Mouse (Mus musculus) embryonic facial prominence, embryonic 14.5 days (tissue): Measurements from ENCODE around the gene Imp3. TPM values are rescaled to one million over a fixed set of nuclear protein-coding genes. Genes with fewer than 3 reads are reported as not detected.

ENCODE experiments used
- ATAC-seq: fragments of 200-750 bp; cut with Nextera tagmentation; 2 replicates; pipeline ENCODE4 v1.8.0; 2017; ENCODE audit warnings: low read depth, moderate number of reproducible peaks, moderate TSS enrichment
- DNase-seq: peaks from one replicate; pipeline ENCODE4 v3.0.0-alpha.2; 2015; ENCODE audit warnings: low spot score
- H3K27ac ChIP-seq: fragments of 300-500 bp; sonication (generic); replicated peaks from 2 replicates; pipeline ENCODE4 v1.5.1; 2014; ENCODE audit warnings: low read depth, mild to moderate bottlenecking, low read length, moderate library complexity
- H3K27me3 ChIP-seq: fragments of 300-500 bp; sonication (generic); replicated peaks from 2 replicates; pipeline ENCODE4 v1.6.1; 2014; ENCODE audit warnings: low read length; ENCODE audit not compliant: control insufficient read depth, insufficient read depth
- H3K36me3 ChIP-seq: fragments of 300-500 bp; sonication (generic); 2 replicates; pipeline ENCODE4 v1.6.1; 2014; ENCODE audit warnings: low read length, mixed read lengths; ENCODE audit not compliant: control insufficient read depth, insufficient read depth
- H3K4me1 ChIP-seq: fragments of 300-500 bp; sonication (generic); 2 replicates; pipeline ENCODE4 v1.6.1; 2014; ENCODE audit warnings: antibody characterized with exemption, low read length; ENCODE audit not compliant: control insufficient read depth, insufficient read depth
- H3K4me2 ChIP-seq: fragments of 300-500 bp; sonication (generic); 2 replicates; pipeline ENCODE4 v1.6.1; 2014; ENCODE audit warnings: low read depth, mild to moderate bottlenecking, low read length, moderate library complexity, mixed read lengths
- H3K4me3 ChIP-seq: fragments of 300-500 bp; sonication (generic); 2 replicates; pipeline ENCODE4 v1.5.1; 2014; ENCODE audit warnings: low read depth, mild to moderate bottlenecking, low read length
- H3K9ac ChIP-seq: fragments of 300-500 bp; sonication (generic); 2 replicates; pipeline ENCODE4 v1.6.1; 2014; ENCODE audit warnings: low read depth, mild to moderate bottlenecking, low read length, moderate library complexity, mixed read lengths
- H3K9me3 ChIP-seq: fragments of 300-500 bp; sonication (generic); 2 replicates; pipeline ENCODE4 v1.6.1; 2016; ENCODE audit warnings: low read length; ENCODE audit not compliant: control insufficient read depth
- whole genome bisulfite sequencing: fragments of 180-500 bp; shearing (Covaris S2); extraction: QIAGEN DNeasy Blood & Tissue Kit; methylation state at CpG from one replicate; pipeline ENCODE4 v1.1.7; 2014; 5-methylcytosine and 5-hydroxymethylcytosine counted together
- polyA plus RNA-seq: library from polyadenylated mRNA; unstranded; fragments of >200 nt; fragmentation: Nextera tagmentation; extraction: Ambion mirVana; gene quantifications from 2 replicates; pipeline ENCODE4 v1.2.1, GENCODE M21; 2014

Gene Imp3
- polyA plus RNA-seq, 1 experiment from 2014 or later = 78.0 TPM

DNA sequence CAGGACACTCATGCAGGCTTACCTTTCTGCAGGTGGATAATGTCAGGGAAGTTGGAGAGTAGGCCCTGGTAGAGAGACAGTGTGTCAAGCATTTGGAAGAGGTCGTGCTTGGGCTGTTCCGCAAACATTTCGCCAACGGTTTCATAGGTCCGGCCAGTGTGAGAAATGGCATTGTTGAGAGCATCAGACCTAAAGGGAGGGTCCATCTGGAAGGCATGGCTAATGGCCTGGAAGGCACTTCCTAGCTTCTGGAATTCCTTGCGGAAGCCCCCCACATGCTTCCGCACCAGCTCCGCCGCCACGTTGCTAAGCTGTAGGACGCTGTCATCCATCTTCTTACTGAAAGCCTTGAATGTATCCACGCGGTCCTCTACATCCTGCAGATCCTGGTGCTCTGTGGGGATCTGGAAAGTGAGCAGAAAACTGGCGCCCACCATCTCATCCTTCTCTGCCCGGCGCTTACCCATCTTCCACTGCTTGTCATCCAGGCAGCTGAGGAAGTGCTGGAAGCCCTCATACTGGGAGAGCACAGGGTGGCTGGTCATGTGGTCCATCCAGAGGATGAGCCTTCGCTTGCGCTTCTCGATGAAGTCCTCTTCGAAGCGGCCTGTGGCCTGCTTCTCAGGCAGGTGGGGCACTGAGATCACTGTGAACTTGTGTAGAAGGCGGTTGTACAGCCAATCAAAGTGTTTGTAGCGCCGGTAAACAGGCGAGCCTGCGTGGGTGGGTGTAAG, 11.8 kb upstream of the Imp3 start:
- WGBS = 87% methylated on average over 25 of the region's 26 CpGs
- Histone ChIP-seq H3K36me3 (peaks cover 31% of the 10 kb centered on the region), H3K4me3 (peak overlapping the region; percentile 39), H3K27ac (no peak overlapping the region), H3K9ac (peak overlapping the region; percentile 5; the same call in 1 of the 2 replicates), H3K4me2 (peak overlapping the region; percentile 93), H3K9me3 (0 out of 2 replicates have a peak, but pooled peaks cover 8% of the 10 kb centered on the region), H3K27me3 (no peaks in the 10 kb centered on the region), H3K4me1 (peaks cover 45% of the 10 kb centered on the region)
- ATAC-seq (no peak), DNase-seq (no peak)

DNA sequence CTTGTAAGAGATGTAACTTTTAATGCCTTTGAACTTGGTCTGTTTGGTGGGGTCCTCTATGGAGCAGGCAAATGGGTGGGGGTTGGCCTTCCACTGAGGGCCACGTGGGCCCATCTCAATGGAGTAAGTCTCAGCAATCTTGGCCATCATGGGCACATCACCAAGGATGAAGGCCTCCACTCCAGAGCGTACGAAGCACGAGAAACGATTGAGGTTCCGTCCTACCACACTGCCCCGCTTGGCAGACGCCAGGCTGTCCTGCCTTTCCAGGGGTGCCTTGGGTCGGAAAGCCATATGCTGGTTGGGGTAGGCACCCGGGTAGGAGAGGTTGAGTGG, 11.3 kb upstream of the Imp3 start:
- WGBS = 95% methylated on average over 10 of the region's 10 CpGs
- no peak for ATAC-seq
- peak overlapping the region; percentile 82; the same call in 1 of the 2 replicates for H3K9ac ChIP-seq
- no peak overlapping the region for H3K27ac ChIP-seq
- H3K4me2 ChIP-seq = peak overlapping the region; percentile 93
- no peak for DNase-seq
- H3K27me3 ChIP-seq = no peaks in the 10 kb centered on the region
- H3K4me3 ChIP-seq = peak overlapping the region; percentile 74; the same call in 1 of the 2 replicates
- H3K36me3 ChIP-seq = peaks cover 27% of the 10 kb centered on the region
- 0 out of 2 replicates have a peak, but pooled peaks cover 8% of the 10 kb centered on the region for H3K9me3 ChIP-seq
- H3K4me1 ChIP-seq = peaks cover 45% of the 10 kb centered on the region

DNA sequence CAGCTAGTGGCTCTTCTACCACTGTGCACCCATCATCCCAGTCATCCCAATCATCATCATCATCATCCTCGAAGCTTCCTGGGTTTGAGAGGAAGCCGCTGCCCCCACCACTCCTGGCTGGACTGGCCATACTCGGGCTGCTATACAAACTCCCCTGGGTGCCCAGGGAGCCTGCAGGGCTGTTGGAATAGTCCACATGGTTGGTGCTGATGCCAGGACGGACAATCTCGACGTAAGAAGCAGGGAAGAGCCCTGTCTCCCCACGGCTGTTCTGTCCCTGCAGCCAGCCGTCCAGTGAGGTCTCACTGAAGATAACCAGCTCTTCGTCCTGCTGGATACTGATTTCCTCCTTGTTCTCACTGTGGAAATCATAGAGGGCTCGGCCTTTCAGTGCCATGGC, 10.9 kb upstream of the Imp3 start:
- 81% methylated on average over 10 of the region's 10 CpGs for WGBS
- Histone ChIP-seq H3K27ac (peak overlapping the region; percentile 97), H3K27me3 (no peaks in the 10 kb centered on the region), H3K9ac (peak overlapping the region; percentile 82), H3K9me3 (0 out of 2 replicates have a peak, but pooled peaks cover 8% of the 10 kb centered on the region), H3K4me2 (peak overlapping the region; percentile 93), H3K36me3 (peaks cover 23% of the 10 kb centered on the region), H3K4me3 (peak overlapping the region; percentile 74), H3K4me1 (peaks cover 45% of the 10 kb centered on the region)
- ATAC-seq (no peak), DNase-seq (no peak)

DNA sequence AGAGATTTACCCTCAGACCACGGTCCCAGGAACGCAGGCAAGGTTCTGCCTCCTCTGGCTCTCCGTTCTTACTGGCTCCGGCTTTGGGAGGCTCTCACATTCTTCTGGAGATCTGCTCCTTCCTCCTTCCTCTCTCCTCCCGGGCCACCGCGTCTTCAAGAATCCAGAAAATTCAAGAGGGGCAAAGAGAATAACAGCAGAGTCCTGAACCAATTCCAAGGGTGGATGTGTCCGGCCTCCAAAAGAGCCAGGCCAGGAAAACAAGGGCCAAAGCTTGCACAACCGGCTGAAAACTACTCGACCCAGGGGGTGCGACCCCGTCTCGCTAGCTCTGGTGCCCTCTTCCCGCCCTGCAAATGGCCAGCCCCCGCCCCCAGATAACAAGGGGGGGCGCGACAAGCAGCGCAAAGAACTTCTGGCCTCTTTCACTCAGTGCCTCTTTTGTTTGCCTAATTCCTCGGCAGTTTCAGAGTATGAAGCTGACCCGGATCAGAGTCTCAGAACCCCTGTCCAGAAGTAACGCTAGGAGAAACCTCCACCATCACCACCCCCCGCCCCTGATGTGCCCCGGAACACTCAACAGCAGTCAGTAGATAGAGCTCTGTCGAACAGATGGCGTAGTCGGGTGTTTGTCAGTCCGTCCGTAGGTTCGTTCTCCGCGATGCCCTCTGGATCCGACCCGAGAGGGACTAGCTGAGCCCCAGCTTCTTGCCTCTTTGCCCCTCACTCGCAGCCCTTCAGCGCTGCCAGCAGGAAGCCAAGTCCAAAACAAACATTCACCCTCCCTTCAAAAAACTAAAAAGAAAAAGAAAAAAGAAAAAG, 9.9 kb upstream of the Imp3 start:
- ATAC-seq = peak; percentile 16
- Histone ChIP-seq H3K4me1 (peaks cover 45% of the 10 kb centered on the region), H3K9ac (peak overlapping the region; percentile 82), H3K27ac (peak overlapping the region; percentile 97), H3K36me3 (peaks cover 13% of the 10 kb centered on the region), H3K4me2 (peak overlapping the region; percentile 93), H3K9me3 (no peaks in the 10 kb centered on the region), H3K27me3 (no peaks in the 10 kb centered on the region), H3K4me3 (peak overlapping the region; percentile 74)
- DNase-seq = peak; percentile 63
- WGBS = 1% methylated on average over 35 of the region's 35 CpGs

DNA sequence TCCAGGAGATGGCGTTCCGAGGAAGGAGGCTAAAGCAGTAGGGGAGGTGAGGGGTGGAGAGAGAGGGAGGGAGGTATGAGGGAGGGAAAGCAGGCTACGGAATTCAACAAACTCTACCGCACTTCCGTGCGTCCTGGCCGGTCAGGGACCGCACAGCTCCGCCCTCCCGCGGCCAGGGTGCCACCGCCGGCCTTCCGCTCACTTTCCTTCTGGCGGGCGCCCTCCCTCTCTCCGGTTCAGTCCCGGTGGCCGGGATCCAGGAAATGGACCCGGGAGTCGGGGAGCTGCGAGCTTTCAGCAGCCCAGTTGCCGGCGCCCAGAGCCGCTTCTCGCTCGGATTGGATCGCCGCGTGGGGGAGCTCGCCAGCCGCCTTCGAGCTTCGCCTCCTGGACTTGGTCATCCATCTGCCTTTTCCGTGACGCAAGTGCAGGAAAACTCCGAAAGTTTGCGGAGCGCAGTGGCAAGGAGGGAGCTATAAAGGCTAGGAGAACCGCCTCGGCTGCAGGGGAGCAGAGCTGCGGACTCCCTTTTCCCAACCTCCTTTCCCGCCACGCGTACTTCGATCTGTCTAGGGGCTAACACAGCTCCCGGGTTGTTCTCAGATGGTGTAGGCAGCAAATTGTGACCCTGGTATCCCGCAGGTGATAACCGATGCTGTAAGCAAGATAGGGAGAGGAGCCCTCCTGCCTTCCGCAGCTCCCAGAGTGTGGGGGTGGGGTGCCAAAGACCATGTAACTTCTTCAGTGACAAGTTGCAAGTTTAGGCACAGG, 9.0 kb upstream of the Imp3 start, which contains the start of gene Snx33:
TSS of gene Snx33 (minus strand) at position 331 of the 771 bp plus-strand sequence.
- Histone ChIP-seq H3K4me2 (peak within 1 kb of the TSS; percentile 93), H3K9me3 (no peaks in the 10 kb centered on the region), H3K36me3 (peaks cover 9% of the 10 kb centered on the region; the same call in 1 of the 2 replicates), H3K9ac (peak within 1 kb of the TSS; percentile 82), H3K27me3 (no peaks in the 10 kb centered on the region), H3K27ac (peak within 1 kb of the TSS; percentile 97), H3K4me1 (peaks cover 38% of the 10 kb centered on the region), H3K4me3 (peak within 1 kb of the TSS; percentile 74)
- peak; percentile 90 for ATAC-seq
- WGBS = 2% methylated on average over 39 of the region's 50 CpGs
- DNase-seq = peak; percentile 95

DNA sequence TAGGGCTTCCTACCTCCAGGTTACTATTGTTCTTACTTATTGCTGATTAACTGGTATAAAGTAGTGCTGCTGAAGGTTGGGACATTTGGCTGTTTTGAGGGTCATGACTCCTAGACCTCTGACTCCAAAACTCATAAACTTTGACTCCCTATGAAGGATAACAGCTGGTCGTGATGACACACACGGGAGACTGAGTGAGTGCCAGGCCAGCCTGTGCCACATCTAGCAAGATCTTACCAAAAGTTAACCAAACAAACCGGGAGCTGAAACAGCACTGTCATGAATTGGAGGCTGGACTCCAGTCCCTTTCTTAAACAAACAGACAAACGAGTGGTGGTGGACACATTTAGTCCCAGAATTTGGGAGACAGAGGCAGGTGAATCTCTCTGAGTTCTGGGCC, 7.8 kb upstream of the Imp3 start:
- no peaks in the 10 kb centered on the region for H3K27me3 ChIP-seq
- ATAC-seq (no peak), DNase-seq (no peak)
- H3K4me2 ChIP-seq = no peak overlapping the region
- H3K36me3 ChIP-seq = peaks cover 9% of the 10 kb centered on the region; the same call in 1 of the 2 replicates
- no peaks in the 10 kb centered on the region for H3K9me3 ChIP-seq
- no peak overlapping the region for H3K9ac ChIP-seq
- H3K27ac ChIP-seq = no peak overlapping the region
- WGBS = 57% methylated on average over 4 of the region's 4 CpGs
- H3K4me1 ChIP-seq = peaks cover 26% of the 10 kb centered on the region
- H3K4me3 ChIP-seq = no peak overlapping the region

DNA sequence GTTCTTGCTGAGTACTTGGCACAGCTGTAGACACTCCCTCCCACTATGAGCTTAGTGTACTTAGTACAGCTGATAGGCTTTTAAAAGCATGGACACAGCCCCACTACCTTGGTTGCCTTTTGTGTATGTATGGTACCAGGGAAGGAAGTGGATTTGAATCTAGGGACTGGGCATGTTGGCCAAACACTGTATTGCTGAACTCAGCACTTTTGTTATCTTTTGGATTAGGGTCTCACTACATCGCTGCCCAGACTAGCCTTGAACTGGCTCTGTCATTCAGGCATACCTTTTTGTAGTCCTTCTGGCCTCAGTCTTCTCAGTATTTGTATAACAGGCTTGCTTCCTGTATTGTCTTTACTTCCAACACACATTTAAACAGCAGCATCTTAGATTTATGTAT, 6.7 kb upstream of the Imp3 start:
- Histone ChIP-seq H3K27ac (no peak overlapping the region), H3K4me1 (peaks cover 20% of the 10 kb centered on the region), H3K9ac (no peak overlapping the region), H3K36me3 (peaks cover 3% of the 10 kb centered on the region; the same call in 1 of the 2 replicates), H3K4me3 (no peak overlapping the region), H3K4me2 (no peak overlapping the region), H3K9me3 (no peaks in the 10 kb centered on the region), H3K27me3 (no peaks in the 10 kb centered on the region)
- DNase-seq = no peak
- 80% methylated on average over 1 of the region's 1 CpGs for WGBS
- no peak for ATAC-seq

DNA sequence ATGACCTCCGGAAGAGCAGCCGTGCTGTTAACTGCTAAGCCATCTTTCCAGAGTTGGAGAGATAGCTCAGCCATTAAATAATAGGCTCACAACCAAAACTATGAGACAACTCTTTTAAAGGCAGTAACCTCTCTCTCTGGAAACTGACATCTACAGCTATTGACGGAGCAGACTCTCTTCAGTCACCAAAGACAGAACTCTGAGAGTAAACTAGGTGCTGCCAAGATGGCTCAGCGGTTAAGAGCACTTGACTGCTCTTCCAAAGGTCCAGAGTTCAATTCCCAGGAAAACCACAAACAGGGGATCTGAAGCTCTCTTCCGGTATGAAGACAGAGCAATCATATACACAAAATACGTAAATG, 433 bp upstream of the Imp3 start:
- Histone ChIP-seq H3K4me3 (peak overlapping the region; percentile 63), H3K27me3 (no peaks in the 10 kb centered on the region), H3K36me3 (no peaks in the 10 kb centered on the region; the same call in 1 of the 2 replicates), H3K9ac (peak overlapping the region; percentile 39; the same call in 1 of the 2 replicates), H3K27ac (no peak overlapping the region; the same call in 1 of the 2 replicates), H3K4me2 (peak overlapping the region; percentile 76), H3K4me1 (peaks cover 11% of the 10 kb centered on the region), H3K9me3 (no peaks in the 10 kb centered on the region)
- DNase-seq (no peak), ATAC-seq (no peak)
- WGBS = 18% methylated on average over 6 of the region's 6 CpGs
